Mouse (Mus musculus) adrenal gland, adult 8-10 months (tissue): ENCODE measurements around the gene Spsb1. TPM values are rescaled to one million over a fixed set of nuclear protein-coding genes. Genes with fewer than 3 reads are reported as not detected.

Experiments used
- DNase-seq: peaks from one replicate; pipeline ENCODE4 v3.0.0; 2022
- total RNA-seq, 4 experiments: library from RNA; stranded (reverse); gene quantifications; 2 replicates each; pipeline ENCODE4 v1.2.4; 2022

The Spsb1 gene
- total RNA-seq, 4 experiments from 2014 or later: 17.0 to 29.8 (median 23.9) TPM

DNA sequence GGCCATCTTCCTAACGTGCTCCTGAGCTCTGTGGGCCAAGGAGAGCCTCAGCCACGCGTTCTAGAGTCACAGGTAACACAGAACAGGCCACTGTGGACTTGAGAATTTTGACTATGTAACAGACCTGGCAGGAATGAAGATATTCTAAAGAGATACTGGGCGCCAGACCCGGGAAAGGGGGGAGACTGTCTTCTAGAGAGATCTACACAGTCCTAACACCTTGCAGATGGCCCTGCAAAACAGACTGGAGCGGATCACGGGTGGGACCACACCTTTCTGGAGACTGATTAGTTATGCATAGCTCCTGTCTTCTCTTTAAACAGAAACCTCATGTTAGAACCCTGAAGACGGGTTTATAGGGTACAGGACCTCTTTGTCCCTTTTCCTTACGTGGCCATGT lies 100.1 kb downstream of the Spsb1 start:
- no peak for DNase-seq

DNA sequence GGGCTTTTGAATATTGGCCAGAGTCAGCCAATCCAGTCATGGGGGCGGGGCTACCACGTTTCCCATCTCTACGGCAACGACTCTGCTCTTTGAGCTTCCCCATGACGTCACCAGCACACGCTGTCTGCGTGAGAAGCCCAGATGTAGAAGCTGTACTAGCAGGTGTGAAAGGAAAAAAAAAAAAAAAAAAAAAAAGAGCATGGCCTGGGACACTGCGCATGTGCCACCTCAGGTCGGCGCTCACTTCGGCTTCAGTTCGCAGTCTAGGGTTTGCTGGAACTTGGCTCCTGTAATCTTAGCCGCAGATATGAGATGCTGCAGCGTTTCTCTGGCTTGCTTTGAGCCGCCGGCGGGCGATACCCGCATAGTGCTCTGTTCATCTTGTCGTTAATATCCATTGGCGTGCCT lies 100.5 kb downstream of the Spsb1 start:
- no peak for DNase-seq

DNA sequence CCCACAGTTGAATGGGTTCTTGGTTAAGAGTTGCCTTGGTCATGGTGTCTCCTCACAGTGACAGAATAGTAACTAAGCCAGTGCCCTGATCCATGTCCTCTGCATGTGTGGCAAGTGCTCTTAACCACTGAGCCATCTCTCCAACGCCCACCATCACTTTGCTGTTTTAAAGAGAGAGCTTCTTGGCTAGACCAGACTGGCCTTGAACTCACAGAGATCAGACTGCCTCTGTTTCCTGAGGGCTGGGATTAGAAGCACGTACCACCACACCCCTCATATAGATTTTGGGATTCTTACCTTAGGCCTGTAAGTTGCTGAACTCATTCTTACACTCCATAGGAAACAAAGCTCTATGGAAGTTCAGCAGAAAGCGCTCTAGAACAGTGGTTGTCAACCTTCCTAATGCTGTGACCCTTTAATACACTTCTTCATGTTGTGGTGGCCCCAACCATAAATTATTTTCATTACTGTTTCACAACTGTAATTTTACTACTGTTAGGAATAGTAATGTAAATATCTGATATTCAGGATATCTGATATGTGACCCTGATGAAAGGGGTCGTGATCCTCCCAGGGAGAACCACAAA lies 101.1 kb downstream of the Spsb1 start:
- no peak for DNase-seq

DNA sequence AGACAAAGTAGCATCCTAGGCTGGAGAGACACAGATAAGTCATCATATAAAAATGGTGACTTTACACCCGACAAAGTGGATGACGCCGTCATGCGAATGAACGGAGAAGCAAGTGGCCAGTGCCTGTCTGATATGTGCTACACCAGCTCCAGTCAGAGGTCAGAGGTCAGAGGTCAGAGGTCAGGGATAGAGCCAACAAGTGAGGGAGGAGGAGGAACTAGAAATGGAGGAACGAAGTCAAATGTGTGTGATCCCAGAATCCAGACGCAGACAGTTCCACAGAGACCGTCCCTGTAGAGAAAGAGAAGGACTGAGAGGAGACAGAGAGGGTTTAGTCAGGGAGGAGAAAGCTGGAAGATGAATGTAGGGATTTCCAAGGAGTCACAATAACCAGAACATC lies 103.3 kb downstream of the Spsb1 start:
- no peak for DNase-seq

DNA sequence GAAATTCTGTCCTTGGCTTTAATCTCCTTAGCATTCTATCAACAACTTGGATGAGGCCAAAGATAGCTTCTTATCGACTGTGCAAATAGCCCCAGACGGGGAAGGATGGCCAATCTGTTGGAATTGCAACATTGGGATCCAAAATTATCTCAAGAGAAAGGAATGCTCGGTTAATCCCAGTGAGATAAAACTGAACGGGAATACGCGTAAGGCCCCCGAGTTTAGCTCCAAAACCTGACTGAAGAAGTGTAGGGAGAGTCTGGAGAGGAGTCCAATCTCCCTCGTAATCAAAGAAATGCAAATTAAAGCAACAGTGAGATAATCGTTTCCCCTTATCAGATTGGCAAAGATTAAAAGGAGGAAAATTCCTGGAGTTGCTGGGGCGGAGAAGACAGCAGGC lies 104.2 kb downstream of the Spsb1 start:
- DNase-seq: no peak

DNA sequence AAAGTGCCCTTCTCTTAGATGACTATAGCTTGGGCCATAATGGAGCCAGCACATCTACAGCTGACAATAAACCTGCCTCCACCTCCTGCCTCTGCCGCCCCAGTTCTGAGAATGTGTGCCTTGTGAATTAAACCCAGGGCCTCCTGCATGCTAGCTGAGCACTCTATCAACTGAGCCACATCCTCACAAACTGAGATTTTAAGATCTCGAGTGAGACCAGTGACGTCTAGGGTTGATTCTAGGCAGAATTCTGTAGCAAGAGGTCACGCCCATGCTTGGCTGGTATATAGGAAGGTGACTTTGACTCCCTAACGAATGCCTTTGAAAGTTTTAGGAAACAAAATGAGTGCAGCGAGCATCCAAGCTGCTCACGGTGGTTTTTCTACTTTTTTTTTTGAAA lies 104.8 kb downstream of the Spsb1 start:
- no peak for DNase-seq

DNA sequence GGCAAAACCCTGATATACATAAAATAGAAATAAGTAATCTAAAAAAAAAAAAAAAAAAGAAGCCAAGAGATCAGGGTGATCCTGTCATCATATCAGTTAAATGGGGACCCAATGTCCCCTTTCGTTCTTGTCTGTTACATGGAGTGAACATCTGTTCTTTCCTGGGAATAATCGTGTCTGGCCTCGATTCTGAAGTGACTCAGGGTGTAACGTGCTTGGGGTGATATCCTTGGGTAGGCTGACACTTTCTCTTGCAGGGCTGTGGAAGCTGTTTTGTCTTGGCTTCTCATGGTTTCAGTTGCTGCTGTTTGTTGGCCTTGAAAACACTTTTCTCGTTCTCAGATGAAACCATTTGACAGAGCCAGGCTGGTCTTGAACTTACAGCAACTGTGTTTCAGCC lies 105.8 kb downstream of the Spsb1 start:
- no peak for DNase-seq

DNA sequence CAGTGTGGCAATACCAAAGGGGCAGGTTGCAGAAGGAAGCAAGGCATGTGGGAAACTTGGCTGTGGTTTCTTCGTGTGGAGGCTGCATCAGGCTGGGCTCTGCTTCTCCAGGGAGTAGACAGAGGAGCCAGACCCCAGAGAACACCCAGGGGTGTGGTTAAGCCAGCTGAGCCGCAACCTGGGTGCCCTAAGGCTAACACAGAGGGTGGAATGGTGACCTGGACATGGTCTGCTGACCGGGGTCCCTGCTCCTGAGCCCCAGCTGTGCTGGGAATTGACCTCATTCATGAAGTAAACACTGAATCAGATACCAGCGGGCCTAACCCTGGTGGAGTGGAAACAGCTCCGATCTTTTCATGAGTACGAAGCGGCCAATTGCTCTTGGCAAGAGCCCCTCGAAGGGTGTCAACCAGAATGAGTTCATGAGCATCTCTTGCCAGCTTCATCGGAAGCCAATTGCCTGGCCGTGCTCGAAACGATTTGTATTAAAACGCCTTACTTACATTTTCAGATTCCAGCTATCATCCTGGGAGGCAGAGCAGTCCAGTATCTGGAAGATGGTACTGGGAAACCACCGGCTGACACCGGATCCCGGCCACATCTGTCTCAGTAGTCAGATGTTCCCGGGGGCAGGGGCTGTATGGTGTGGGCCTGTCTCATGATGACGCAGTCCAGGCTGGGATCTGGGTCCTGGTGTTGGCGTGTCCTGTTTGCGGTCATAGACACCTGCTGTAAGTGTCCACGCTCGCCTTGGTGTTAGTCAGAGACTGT lies 107.8 kb downstream of the Spsb1 start:
- DNase-seq: no peak

Other genes with a start within 250 kb of the Spsb1 start
- gene Tmem201, start 217.0 kb downstream of the Spsb1 start, total RNA-seq: 10 to 100 TPM; 29.0 to 41.6 (median 36.4) TPM
- 10 to 100 TPM; 22.2 to 24.2 (median 23.6) TPM for gene Slc25a33, start 180.8 kb downstream of the Spsb1 start, total RNA-seq
- gene H6pd, start 54.0 kb upstream of the Spsb1 start, total RNA-seq: 100 to 1,000 TPM; 122 to 173 (median 155) TPM
- 1 to 10 TPM; 1.4 to 3.3 (median 2.3) TPM for gene Gpr157, start 132.3 kb upstream of the Spsb1 start, total RNA-seq
- gene Slc2a5, start 164.2 kb upstream of the Spsb1 start, total RNA-seq: 1 to 10 TPM in 2 of 4 experiments, under 1 TPM in 2; 0.45 to 3.3 (median 1.3) TPM
- not detected for gene Slc2a7, start 193.9 kb upstream of the Spsb1 start, total RNA-seq
- gene Car6, start 246.3 kb upstream of the Spsb1 start, total RNA-seq: under 1 TPM in 3 of 4 experiments, not detected in 1; 0.30 to 0.70 (median 0.59) TPM